Mouse (Mus musculus) layer of hippocampus, adult 11-12 months (tissue): Measurements from ENCODE around the gene Slc9a3r1.
A peak's percentile ranks its signal among the peaks of the same experiment; 100 is the strongest.

Experiments
- DNase-seq: peaks from one replicate; pipeline ENCODE4 v3.0.0; 2022; ENCODE audit warnings: low spot score

Slc9a3r1 gene

DNA sequence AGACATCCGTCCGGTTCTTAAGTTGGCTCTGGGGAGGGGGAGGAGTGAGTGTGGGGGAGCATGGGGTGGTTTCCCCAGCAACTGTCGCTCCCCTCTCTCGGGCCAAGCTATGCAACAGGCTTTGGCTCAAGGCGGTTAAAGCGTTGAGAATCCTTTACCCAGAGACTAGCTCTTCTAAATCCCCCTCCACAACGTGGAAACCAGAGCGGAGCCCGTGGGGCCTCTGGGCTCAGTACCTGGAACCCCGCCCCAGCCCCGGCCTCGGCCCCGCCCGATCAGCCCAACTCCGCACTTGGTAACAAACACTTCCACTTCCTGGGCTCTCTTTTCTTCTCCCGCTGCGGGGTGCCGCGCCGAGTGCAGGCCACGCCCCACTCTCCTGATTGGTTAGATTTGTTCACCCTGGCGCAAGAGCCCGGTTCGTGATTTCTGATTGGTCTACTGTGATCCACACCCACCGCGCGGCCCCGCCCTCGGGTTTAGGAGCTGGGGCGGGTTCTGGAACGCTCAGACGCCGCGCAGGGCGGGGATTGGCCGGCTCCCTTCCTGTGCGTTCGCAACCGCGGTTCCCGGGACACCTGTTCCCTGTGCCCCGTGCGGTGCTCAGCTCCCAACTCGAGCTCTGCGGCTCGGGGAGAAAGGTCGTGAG lies at the start of gene Slc9a3r1:
Slc9a3r1 (plus strand) TSS at position 510 of the 649 bp plus-strand sequence.
- peak; percentile 97 for DNase-seq

- DNase-seq = no peak
These were observed 43.7 kb upstream of the Slc9a3r1 start for GRCm38 (mm10) chr11:115119409-115119808.

- DNase-seq = no peak
These were observed 34.7 kb upstream of the Slc9a3r1 start for GRCm38 (mm10) chr11:115128483-115128882.

DNA sequence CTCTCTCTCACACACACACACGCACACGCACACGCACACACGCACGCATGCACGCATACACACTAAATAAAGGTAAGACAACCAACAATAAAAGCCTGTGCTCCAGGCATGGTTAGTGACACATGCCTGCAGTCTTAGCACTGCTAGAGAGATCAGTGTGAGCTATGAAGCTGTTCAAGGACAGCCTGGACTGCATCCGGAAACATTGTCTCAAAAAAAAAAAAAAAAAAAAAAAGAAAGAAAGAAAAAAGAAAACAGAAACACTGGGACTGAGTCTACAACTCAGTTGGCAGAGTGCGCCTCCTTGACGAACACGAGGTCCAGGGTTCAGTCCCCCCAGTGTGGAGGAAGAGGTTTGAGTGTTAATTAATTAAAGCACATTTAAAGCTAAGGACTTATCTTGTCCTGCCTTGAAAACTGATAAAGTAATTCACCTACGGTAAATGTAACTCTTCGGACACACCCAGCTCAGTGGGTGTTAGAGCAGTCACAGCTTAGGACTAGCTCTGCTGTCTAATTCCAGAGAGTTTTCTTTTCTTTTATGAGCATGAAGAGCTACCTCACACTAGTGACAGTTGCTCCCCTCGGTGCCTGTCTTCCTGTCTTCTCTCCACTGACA lies 33.5 kb upstream of the Slc9a3r1 start:
- DNase-seq = no peak

DNA sequence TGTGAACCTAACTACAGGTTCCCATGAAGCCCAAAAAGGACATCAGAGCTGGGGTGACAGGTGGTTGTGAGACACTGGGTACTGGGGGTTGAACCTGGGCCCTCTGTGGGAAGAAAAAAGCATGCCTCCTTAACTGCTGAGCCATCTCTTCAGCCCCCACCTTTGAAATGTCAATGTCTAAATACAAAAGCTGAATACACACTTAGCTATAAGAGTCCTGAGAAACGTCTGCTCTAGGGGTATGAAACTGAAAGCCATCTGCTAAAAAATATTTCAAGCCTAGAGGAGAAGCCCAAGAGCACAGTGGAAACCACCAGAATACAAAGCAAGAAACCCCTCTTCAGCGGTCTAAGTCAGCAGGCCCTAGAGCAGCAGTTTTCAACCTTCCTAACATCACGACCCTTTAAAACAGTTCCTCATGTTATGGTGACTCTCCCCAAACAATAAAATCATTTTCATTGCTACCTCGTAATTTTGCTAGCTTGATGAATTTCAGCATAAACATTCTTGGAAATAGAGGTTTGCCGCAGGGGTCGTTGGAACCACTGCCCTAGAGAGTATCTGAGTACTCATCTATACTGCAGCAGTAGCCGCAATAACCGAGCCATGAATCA lies 31.3 kb upstream of the Slc9a3r1 start:
- no peak for DNase-seq

DNA sequence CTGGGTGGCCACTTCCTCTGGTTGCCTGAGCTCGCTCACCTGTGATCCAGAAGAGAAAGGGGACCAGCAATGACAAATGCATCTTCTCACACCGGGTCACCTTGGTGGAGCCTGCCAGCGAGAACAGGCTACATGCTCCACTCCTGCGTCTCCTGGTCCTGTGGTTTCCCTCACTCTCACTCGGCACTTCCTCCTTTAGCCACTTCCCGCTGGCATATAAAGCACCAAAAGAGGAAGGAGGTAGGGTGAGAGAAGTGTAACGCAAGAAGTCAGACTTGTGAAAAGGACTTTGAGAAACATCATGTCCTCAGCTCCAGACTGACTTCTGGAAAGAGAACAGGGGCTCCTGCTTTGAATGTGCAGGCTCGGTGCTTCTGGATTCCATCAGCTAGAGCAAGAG lies 29.3 kb upstream of the Slc9a3r1 start, which contains the start of gene Cd300lf:
Cd300lf (minus strand) TSS at position 193 of the 400 bp plus-strand sequence.
- peak; percentile 35 for DNase-seq

DNA sequence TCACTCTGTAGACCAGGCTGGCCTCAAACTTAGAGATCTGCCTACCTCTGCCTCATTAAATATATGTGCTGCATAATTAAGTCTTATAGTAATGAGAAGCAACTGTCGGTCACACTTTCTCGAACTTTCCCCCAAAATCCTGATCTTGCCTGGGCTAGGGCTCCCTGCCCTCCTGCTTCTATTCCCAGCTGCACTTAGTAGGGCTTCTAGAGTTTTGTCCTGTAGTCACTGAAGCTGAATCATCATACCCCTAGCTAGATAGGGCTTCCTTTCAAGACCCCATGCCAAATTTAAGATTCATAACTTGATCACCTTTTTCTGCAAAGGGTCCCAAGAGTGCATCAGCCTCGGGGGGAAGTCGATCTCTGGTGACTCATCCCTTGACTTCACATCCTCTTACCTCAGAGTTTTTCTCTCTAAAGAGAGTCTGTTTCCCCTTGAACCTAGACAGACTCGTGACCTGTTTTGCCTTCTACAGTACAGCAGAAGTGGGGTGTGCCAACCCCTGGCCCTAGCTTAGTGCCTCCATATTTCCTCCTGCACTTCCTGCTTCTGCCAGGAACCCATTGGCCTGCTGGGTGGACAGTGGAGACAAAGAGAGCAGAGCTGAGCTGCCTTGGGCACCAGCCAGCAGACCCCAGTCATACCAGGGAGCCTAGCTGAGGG lies 24.4 kb upstream of the Slc9a3r1 start:
- peak; percentile 12 for DNase-seq

GRCm38 (mm10) chr11:115141970-115142369 lies 21.2 kb upstream of the Slc9a3r1 start:
- DNase-seq = no peak

- DNase-seq = no peak
These were observed 15.3 kb upstream of the Slc9a3r1 start for GRCm38 (mm10) chr11:115147813-115148212.

- DNase-seq = no peak
These were observed 12.3 kb upstream of the Slc9a3r1 start for GRCm38 (mm10) chr11:115150741-115151254.

DNA sequence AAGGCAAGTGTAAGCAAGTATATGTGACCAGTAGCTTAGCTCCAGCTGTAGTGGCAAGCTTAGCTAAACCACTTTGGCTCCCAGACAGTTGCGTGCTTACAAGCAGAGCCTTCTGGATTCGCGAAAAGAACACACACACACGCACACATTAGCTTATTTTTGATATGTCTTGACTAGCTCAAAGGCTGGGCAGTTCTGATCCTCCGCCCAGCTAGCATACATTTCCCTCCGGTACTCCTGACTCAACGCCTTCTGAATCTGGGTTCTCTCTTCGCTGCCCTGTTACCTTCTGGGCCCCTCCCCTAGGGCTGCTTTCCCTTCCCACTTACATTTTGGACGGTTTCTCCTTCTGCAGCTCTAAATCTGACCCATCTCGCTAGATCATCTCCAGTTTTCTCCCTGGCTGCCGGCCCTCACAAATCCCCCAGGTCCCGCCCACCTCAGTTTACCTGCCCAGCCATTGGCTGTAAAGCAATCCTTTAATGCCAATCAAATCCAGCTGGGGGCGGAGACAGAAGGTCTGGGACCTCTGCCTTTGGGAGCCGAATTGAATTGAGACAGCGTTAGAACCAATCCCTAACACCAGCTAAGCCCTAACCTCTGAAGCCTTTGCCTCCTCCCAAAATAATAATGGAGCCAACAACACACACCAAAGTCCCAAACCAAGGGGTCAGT lies 11.2 kb upstream of the Slc9a3r1 start:
- DNase-seq = peak; percentile 40

- no peak for DNase-seq
These were observed 10.1 kb upstream of the Slc9a3r1 start for GRCm38 (mm10) chr11:115153088-115153487.

GRCm38 (mm10) chr11:115153699-115154292 lies 9.3 kb upstream of the Slc9a3r1 start:
- peak; percentile 81 for DNase-seq

- no peak for DNase-seq
These were observed 8.0 kb upstream of the Slc9a3r1 start for GRCm38 (mm10) chr11:115155053-115155634.

- no peak for DNase-seq
These were observed 5.0 kb upstream of the Slc9a3r1 start for GRCm38 (mm10) chr11:115157933-115158719.

GRCm38 (mm10) chr11:115160016-115160797 lies 2.9 kb upstream of the Slc9a3r1 start:
- peak; percentile 76 for DNase-seq

DNA sequence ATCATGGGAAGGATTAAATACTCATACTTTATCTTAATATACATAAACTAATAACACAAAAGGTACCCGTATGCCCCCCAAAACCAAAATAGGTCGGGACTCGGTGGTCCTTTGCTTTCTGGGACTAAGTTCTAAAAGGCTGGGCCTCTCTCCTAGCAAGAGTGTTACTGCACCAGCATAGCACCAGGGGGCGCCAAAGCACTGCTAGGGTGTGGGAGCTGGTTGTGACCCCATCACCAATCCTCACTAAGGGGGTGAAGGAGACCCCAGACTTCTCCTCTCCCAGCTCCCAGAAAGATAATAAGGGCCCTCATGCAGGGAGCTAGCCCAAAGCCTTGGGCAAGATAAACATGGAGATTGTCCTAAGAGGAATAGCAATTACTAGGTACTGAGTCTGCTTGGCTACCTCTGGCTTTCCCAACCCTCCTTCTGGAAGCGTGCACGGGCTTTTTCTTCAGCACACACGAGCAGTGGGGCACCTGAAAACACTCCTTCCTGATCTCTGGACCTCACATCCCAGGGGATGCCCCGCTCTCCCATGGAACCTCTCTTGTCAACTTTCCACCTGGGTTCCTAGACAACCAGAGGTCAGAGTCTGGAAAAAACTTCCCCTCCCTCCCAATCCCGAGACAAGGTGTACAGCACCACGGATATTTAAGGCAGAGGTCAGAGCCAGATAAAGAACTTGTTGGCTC lies 2.1 kb upstream of the Slc9a3r1 start:
- DNase-seq = peak; percentile 56

GRCm38 (mm10) chr11:115161578-115162204 lies 1.4 kb upstream of the Slc9a3r1 start:
- DNase-seq = no peak
